Mouse (Mus musculus): Measurements from ENCODE around the gene Padi3.

DNA sequence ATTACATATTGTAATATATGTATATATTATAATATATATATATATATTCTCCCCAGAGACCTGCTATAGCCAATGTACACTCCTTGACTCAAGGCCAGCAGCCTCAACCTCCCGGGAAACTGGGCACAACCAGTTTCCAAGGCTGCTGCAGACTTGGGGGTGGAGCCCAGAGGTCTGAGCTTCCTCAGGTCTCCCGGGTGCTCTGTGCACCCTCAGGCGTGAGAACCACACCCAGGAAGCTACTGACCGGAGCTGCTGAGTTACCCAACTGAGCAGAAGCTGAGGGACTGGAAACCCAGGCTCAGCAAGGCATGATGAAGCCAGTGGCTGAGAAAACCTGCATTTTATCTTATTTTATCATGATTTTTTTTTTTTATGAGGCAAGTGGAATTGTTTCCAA is 39.4 kb downstream of the Padi3 start:
- no peak for TF ChIP-seq GATA1 (IDR thresholded peaks at IDR 0.05; ENCODE audit: low read length)
- TF ChIP-seq TAL1 (IDR thresholded peaks at IDR 0.05; ENCODE audit: low read length), result no peak

Data from erythroblast, embryonic 14.5 days (primary cell).